28 mouse cellular contexts compared by ENCODE assay signal in genomic region chr1:126155816-126156215, GRCm38 (mm10).
"Had no signal": no experiment of that assay in that cellular context is flagged by ENCODE, and none has a peak within 500 bp of the region (broad histone marks: within the 10 kb centered on the region; RNA-seq: fewer than 3 reads in every experiment).

No protein-coding gene starts in this region.

- DNase-seq: cerebellum, adult 2 months; cerebellum, adult 8-10 months; cerebellum, adult 9-10 months; cerebellum, adult 9-11 months; cerebellum, postnatal 10 days; cerebellum, postnatal 14 days; cerebellum, postnatal 25 days; cerebellum, postnatal 36 days; embryo, embryonic 11 days; forebrain, postnatal 0 days; gastrocnemius, adult 2 months; gastrocnemius, postnatal 10 days; gastrocnemius, postnatal 14 days; gastrocnemius, postnatal 25 days; gastrocnemius, postnatal 36 days; heart, adult 18-20 months; heart, adult 2 months had no signal

- H3K9ac ChIP-seq: embryonic facial prominence, embryonic 12.5 days; embryonic facial prominence, embryonic 13.5 days; embryonic facial prominence, embryonic 15.5 days; forebrain, embryonic 12.5 days; forebrain, embryonic 13.5 days; forebrain, embryonic 15.5 days; forebrain, postnatal 0 days had no signal

- H3K4me1 ChIP-seq: embryonic facial prominence, embryonic 10.5 days; embryonic facial prominence, embryonic 12.5 days; embryonic facial prominence, embryonic 13.5 days; embryonic facial prominence, embryonic 15.5 days; forebrain, embryonic 10.5 days had no signal

- ATAC-seq: forebrain, embryonic 13.5 days; forebrain, embryonic 14.5 days; forebrain, embryonic 15.5 days; forebrain, embryonic 16.5 days; forebrain, postnatal 0 days had no signal

- H3K36me3 ChIP-seq: embryonic facial prominence, embryonic 10.5 days; embryonic facial prominence, embryonic 12.5 days; embryonic facial prominence, embryonic 13.5 days; embryonic facial prominence, embryonic 15.5 days; forebrain, embryonic 10.5 days; forebrain, embryonic 12.5 days; forebrain, embryonic 15.5 days had no signal

- H3K4me2 ChIP-seq: embryonic facial prominence, embryonic 12.5 days; embryonic facial prominence, embryonic 13.5 days; embryonic facial prominence, embryonic 15.5 days; forebrain, embryonic 12.5 days; forebrain, embryonic 13.5 days; forebrain, embryonic 15.5 days had no signal

- H3K9me3 ChIP-seq: embryonic facial prominence, embryonic 10.5 days; embryonic facial prominence, embryonic 12.5 days; embryonic facial prominence, embryonic 13.5 days; embryonic facial prominence, embryonic 15.5 days; forebrain, embryonic 10.5 days; forebrain, embryonic 12.5 days; forebrain, embryonic 13.5 days; forebrain, embryonic 15.5 days had no signal

- H3K4me3 ChIP-seq: embryonic facial prominence, embryonic 10.5 days; embryonic facial prominence, embryonic 12.5 days; embryonic facial prominence, embryonic 13.5 days; embryonic facial prominence, embryonic 15.5 days; erythroblast, embryonic 14.5 days; forebrain, embryonic 10.5 days; forebrain, embryonic 12.5 days; forebrain, embryonic 13.5 days; forebrain, embryonic 15.5 days; gastrocnemius, adult 2 months; heart, adult 2 months had no signal

- H3K27ac ChIP-seq: embryonic facial prominence, embryonic 10.5 days; embryonic facial prominence, embryonic 12.5 days; embryonic facial prominence, embryonic 13.5 days; embryonic facial prominence, embryonic 15.5 days; forebrain, embryonic 10.5 days; forebrain, embryonic 12.5 days; forebrain, embryonic 13.5 days; forebrain, embryonic 15.5 days; gastrocnemius, adult 2 months; heart, adult 2 months had no signal

- H3K27me3 ChIP-seq: embryonic facial prominence, embryonic 12.5 days; embryonic facial prominence, embryonic 13.5 days; embryonic facial prominence, embryonic 15.5 days; forebrain, embryonic 12.5 days; forebrain, embryonic 13.5 days; forebrain, embryonic 15.5 days had no signal
